Mouse (Mus musculus) liver, embryonic 14.5 days (tissue): Measurements from ENCODE around the gene Neu2. TPM values are rescaled to one million over a fixed set of nuclear protein-coding genes. Genes with fewer than 3 reads are reported as not detected.

ENCODE experiments used
- ATAC-seq: fragments of 200-750 bp; cut with Nextera tagmentation; 2 replicates; pipeline ENCODE4 v1.8.0; 2017; ENCODE audit warnings: moderate number of reproducible peaks, mild to moderate bottlenecking, moderate library complexity; ENCODE audit not compliant: insufficient read depth
- DNase-seq, 3 experiments: peaks; one replicate each; pipeline ENCODE4 v3.0.0-alpha.2; 2012 to 2013; ENCODE audit warnings: low read depth in 3 of 3, low spot score in 3 of 3
- H3K27ac ChIP-seq: fragments of 300-500 bp; sonication (generic); 2 replicates; pipeline ENCODE4 v1.5.1; 2014; ENCODE audit warnings: moderate library complexity, mild to moderate bottlenecking, control low read depth, inconsistent platforms
- H3K27me3 ChIP-seq: fragments of 300-500 bp; sonication (generic); 2 replicates; pipeline ENCODE4 v1.6.1; 2014; ENCODE audit warnings: mild to moderate bottlenecking, low read length, moderate library complexity; ENCODE audit not compliant: control insufficient read depth, insufficient read depth
- H3K36me3 ChIP-seq: fragments of 300-500 bp; sonication (generic); replicated peaks from 2 replicates; pipeline ENCODE4 v1.6.1; 2014; ENCODE audit warnings: low read depth; ENCODE audit not compliant: control insufficient read depth, insufficient read depth
- H3K4me1 ChIP-seq, 2 experiments: fragments of 200-500 bp in 1 of 2; fragments of 300-500 bp in 1 of 2; sonication (generic) in 1 of 2; replicated peaks; 2 replicates each; pipeline ENCODE4 v1.6.1; 2012 to 2014; ENCODE audit warnings: antibody characterized with exemption in 1 of 2, inconsistent platforms in 1 of 2, low read length in 1 of 2; ENCODE audit not compliant: control insufficient read depth in 2 of 2, insufficient read depth in 2 of 2
- H3K4me2 ChIP-seq: fragments of 300-500 bp; sonication (generic); 2 replicates; pipeline ENCODE4 v1.6.1; 2014; ENCODE audit warnings: low read depth, mild to moderate bottlenecking, control low read depth, moderate library complexity
- H3K4me3 ChIP-seq, 2 experiments: fragments of 200-500 bp in 1 of 2; fragments of 300-500 bp in 1 of 2; sonication (generic) in 1 of 2; 2 replicates each; pipeline ENCODE4 v1.5.1; 2012 to 2014; ENCODE audit warnings: low read depth in 2 of 2, low read length in 2 of 2, mild to moderate bottlenecking in 2 of 2, control low read depth in 1 of 2, inconsistent platforms in 1 of 2, moderate library complexity in 1 of 2; ENCODE audit not compliant: insufficient read depth in 1 of 2
- H3K9ac ChIP-seq: fragments of 300-500 bp; sonication (generic); replicated peaks from 2 replicates; pipeline ENCODE4 v1.6.1; 2014; ENCODE audit warnings: mild to moderate bottlenecking, control low read depth, moderate library complexity
- H3K9me3 ChIP-seq: fragments of 300-500 bp; sonication (generic); 2 replicates; pipeline ENCODE4 v1.6.1; 2016; ENCODE audit warnings: low read length, mixed read lengths; ENCODE audit not compliant: control insufficient read depth
- CTCF ChIP-seq: IDR thresholded peaks from 2 replicates; pipeline ENCODE4 v1.5.1; 2016; ENCODE audit warnings: antibody characterized with exemption, low read depth, control low read depth
- EP300 ChIP-seq: IDR thresholded peaks from 2 replicates; pipeline ENCODE4 v1.6.1; 2016; ENCODE audit warnings: antibody characterized with exemption, low read depth
- WGBS: fragments of 180-500 bp; shearing (Covaris S2); extraction: QIAGEN DNeasy Blood & Tissue Kit; methylation state at CpG from one replicate; pipeline ENCODE4 v1.1.7; 2014; ENCODE audit not compliant: insufficient replicate concordance; 5-methylcytosine and 5-hydroxymethylcytosine counted together
- polyA plus RNA-seq, 2 experiments: library from polyadenylated mRNA; depleted of rRNA in 1 of 2; stranded (reverse) in 1 of 2; unstranded in 1 of 2; fragments of >200 nt; fragmentation: Nextera tagmentation in 1 of 2; extraction: Ambion mirVana in 1 of 2; gene quantifications; 2 replicates each; pipeline versions ENCODE4 v1.2.1 to v1.2.3; 2012 to 2014

Gene Neu2
- polyA plus RNA-seq, 2 experiments: 0.20 to 0.28 TPM

- Histone ChIP-seq H3K9me3 (no peaks in the 10 kb centered on the region), H3K4me1 (no peaks in the 10 kb centered on the region), H3K4me2 (no peak overlapping the region), H3K9ac (no peak overlapping the region), H3K4me3 (no peak overlapping the region), H3K27ac (no peak overlapping the region), H3K27me3 (peaks cover 31% of the 10 kb centered on the region), H3K36me3 (no peaks in the 10 kb centered on the region)
- TF ChIP-seq CTCF: no peak
- no peak for TF ChIP-seq EP300
- ATAC-seq (no peak), DNase-seq (no peak)
- 19% methylated on average over 5 of the region's 5 CpGs for WGBS
These were observed 1.2 kb downstream of the Neu2 start for GRCm38 (mm10) chr1:87510845-87511244.

GRCm38 (mm10) chr1:87520467-87520866 lies 10.8 kb downstream of the Neu2 start:
- ATAC-seq: no peak
- no peaks in the 10 kb centered on the region for H3K27me3 ChIP-seq
- H3K4me3 ChIP-seq: no peak overlapping the region
- no peak overlapping the region for H3K27ac ChIP-seq
- TF ChIP-seq EP300: no peak
- no peak for TF ChIP-seq CTCF
- H3K4me2 ChIP-seq: no peak overlapping the region
- DNase-seq: no peak
- no peaks in the 10 kb centered on the region for H3K4me1 ChIP-seq
- H3K36me3 ChIP-seq: no peaks in the 10 kb centered on the region
- no peak overlapping the region for H3K9ac ChIP-seq
- no peaks in the 10 kb centered on the region for H3K9me3 ChIP-seq

- TF ChIP-seq CTCF: no peak
- no peak for TF ChIP-seq EP300
- Histone ChIP-seq H3K27me3 (no peaks in the 10 kb centered on the region), H3K4me1 (no peaks in the 10 kb centered on the region), H3K9me3 (no peaks in the 10 kb centered on the region), H3K36me3 (no peaks in the 10 kb centered on the region), H3K4me2 (no peak overlapping the region), H3K27ac (no peak overlapping the region), H3K4me3 (no peak overlapping the region), H3K9ac (no peak overlapping the region)
- DNase-seq (no peak), ATAC-seq (no peak)
- 56% methylated on average over 1 of the region's 1 CpGs for WGBS
These were observed 11.8 kb downstream of the Neu2 start for GRCm38 (mm10) chr1:87521523-87521922.

- no peak overlapping the region for H3K9ac ChIP-seq
- no peaks in the 10 kb centered on the region for H3K27me3 ChIP-seq
- H3K4me1 ChIP-seq: no peaks in the 10 kb centered on the region
- no peak for DNase-seq
- H3K36me3 ChIP-seq: no peaks in the 10 kb centered on the region
- no peaks in the 10 kb centered on the region for H3K9me3 ChIP-seq
- TF ChIP-seq EP300 (no peak), CTCF (no peak)
- H3K4me3 ChIP-seq: no peak overlapping the region
- whole genome bisulfite sequencing: 63% methylated on average over 7 of the region's 7 CpGs
- no peak overlapping the region for H3K4me2 ChIP-seq
- no peak for ATAC-seq
- no peak overlapping the region for H3K27ac ChIP-seq
These were observed 15.4 kb downstream of the Neu2 start for GRCm38 (mm10) chr1:87525041-87525440.

- Histone ChIP-seq H3K27me3 (no peaks in the 10 kb centered on the region), H3K27ac (no peak overlapping the region), H3K4me2 (no peak overlapping the region), H3K4me3 (no peak overlapping the region), H3K36me3 (no peaks in the 10 kb centered on the region), H3K9ac (no peak overlapping the region), H3K4me1 (no peaks in the 10 kb centered on the region; a peak in 1 of 4 replicates), H3K9me3 (no peaks in the 10 kb centered on the region)
- DNase-seq (no peak), ATAC-seq (no peak)
- 70% methylated on average over 9 of the region's 9 CpGs for WGBS
- TF ChIP-seq CTCF (no peak), EP300 (no peak)
These were observed 17.5 kb downstream of the Neu2 start for GRCm38 (mm10) chr1:87527191-87527590.
